Mouse (Mus musculus) frontal cortex, adult (tissue): ENCODE data around the gene Olfr516.
"Not testable (repeated sequence)": the region's sequence is repeated elsewhere in the genome, so short reads cannot be mapped to it uniquely, and the experiment has no call there.

ENCODE experiments used
- ATAC-seq: cut with Nextera tagmentation; 2 replicates; pipeline ENCODE4 v1.9.2; 2017; ENCODE audit warnings: mild to moderate bottlenecking, moderate library complexity, mixed read lengths; ENCODE audit not compliant: low TSS enrichment

Gene Olfr516

DNA sequence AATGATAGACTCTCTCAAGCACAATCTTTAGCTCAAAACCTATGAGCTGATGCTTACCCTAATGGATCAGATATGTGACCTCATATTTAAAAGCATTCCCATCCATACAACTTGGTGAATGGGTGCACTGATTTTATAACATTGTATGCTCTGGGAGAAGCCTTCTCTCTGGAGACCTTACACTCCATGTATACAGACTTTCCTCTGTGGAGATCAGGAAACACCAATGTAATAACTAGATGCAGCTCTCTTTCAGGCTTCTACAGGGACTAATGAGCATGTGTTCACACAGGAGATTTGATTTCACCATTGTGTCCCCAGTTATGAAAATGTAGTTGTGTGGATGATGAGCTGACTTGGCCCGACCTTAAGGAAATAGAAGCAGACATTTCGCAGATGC is at the start of gene Olfr516:
TSS of gene Olfr516 (minus strand) at position 101 of the 400 bp plus-strand sequence.
- no peak for ATAC-seq

DNA sequence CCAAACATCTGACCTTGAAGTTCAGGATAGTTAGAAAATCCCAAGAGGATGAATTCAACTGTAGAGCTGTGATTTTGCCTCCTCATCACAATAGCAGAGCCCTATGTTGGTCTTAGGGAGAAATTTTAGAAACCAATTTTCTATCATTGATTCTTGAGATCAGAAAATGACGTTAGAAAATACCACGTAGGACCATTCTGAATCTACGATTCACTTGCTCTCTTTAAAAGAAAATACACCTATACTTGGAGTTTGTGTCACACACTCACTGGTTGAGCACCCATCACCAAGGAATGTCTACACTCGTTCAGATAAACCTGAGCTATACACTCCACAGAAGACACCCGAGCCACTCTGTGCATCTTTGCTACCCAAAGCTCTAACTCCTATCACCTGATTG is 44.0 kb upstream of the Olfr516 start, which contains the start of gene Olfr519:
TSS of gene Olfr519 (minus strand) at position 101 of the 400 bp plus-strand sequence.
- no peak for ATAC-seq

DNA sequence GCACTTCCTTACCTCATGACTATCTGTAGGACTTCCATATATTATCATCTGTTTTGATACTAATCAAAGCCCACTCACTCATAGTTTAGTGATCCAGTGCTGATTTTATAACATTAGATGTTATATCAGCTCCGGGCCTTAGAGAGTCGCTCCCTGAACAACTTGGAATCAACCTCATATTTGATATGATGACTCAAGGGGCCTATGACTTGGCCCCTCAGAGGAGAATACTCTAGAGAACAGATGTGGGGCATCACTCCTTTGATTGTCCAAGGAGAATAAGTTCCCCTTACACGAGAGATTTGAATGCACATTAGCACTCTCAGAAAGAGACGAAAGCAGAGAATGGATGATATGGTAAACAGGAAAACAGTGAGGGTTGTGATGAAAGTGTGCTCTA is 34.6 kb upstream of the Olfr516 start, which contains the start of gene Olfr518:
TSS of gene Olfr518 (minus strand) at position 101 of the 400 bp plus-strand sequence.
- ATAC-seq: no peak

DNA sequence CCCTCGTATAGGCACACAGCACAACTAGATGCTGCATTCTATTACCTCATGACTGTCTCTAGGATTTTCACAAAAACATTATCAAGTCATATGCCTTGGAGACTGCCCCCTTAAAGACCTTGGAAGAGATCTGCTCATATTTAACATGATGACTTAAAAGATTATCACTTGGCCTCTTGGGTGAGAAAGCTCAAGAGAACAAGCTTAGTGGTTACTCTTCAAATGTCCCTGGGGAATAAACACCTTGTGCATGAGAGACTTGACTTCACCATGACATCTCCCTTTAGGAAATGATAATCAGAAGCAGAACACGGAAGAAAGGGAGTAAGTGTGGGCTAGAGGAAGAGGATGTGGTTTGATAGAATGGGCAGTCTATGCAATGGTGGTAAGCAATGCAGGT is 21.9 kb upstream of the Olfr516 start, which contains the start of gene Olfr517:
TSS of gene Olfr517 (minus strand) at position 101 of the 400 bp plus-strand sequence.
- no peak for ATAC-seq

DNA sequence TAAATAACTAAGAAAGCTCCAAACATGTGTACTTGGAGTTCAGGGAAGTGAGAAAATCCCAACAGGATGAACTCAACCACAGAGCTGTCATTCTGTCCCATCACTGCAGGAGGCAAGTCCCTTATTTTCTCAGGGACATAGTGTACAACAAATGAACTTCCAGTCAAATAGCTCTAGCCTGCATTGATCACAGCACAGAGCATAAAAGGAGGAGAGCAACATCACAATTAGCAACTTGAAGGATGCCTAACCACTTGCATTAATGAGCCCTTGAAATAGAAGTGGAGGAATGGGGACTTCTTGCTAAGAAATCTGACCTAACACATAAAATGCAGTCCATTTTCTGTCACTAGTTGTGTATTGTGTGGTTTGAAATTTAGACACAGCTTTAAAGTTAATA is 24.4 kb downstream of the Olfr516 start, which contains the start of gene Olfr514:
TSS of gene Olfr514 (minus strand) at position 101 of the 400 bp plus-strand sequence.
- ATAC-seq: no peak

DNA sequence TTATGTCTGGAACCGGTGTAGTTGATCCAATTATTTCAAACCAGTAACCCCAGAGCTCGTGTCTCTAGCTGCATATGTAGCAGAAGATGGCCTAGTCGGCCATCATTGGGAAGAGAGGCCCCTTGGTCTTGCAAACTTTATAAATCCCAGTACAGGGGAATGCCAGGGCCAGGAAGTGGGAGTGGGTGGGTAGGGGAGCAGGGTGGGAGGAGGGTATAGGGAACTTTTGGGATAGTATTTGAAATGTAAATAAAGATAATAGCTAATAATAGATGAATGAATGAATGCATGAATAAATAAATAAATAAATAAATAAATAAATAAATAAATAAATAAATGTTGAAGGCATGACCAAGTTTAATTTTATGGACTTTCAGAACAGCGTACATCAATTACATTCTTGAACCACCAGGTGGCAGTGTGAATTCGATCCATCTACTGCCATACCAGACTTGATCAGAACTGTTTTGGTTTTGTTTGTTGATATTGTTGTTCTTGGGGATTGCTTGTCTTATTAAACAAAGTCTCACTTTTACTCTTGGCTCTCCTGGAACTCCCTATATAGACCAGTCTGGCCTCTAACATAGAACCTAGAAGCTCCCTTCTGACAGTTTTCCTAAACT is 35.6 kb downstream of the Olfr516 start:
- ATAC-seq: not testable (repeated sequence)

DNA sequence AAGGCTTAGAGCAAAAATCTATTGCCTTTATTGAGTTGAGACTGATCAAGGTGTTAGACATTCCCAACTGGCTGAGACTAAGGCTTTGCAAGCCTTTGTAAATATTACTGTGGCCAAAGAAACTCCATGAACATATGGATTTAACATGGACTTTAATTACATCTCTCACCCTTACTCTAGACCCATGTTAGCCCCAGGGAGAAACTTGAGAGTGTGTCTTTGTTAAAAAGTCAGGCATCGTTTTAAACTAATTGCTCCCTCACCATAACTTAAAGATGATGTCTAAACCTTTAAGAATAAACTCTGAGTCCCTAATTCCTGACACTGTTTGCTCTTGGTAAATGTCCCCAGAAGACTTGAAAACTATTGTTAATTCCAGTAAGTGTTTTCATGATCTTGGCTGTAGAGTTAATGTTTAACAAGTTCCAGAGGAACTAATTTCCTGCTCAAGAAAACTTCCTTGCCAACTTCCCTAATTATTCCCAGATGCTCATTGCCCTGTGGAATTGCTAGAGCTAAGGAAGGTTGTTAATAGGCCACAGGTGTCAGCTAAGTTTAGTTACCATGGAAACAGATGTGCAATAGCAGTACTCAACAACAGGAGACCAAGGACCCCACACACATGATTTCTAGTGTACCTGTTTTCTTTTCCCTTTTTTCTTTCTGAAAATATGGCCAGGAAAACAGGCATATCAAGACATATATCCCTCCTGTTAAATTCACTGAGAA is 53.0 kb downstream of the Olfr516 start:
- no peak for ATAC-seq
